18 mouse cellular contexts compared by ENCODE assay signal in the genomic region with DNA sequence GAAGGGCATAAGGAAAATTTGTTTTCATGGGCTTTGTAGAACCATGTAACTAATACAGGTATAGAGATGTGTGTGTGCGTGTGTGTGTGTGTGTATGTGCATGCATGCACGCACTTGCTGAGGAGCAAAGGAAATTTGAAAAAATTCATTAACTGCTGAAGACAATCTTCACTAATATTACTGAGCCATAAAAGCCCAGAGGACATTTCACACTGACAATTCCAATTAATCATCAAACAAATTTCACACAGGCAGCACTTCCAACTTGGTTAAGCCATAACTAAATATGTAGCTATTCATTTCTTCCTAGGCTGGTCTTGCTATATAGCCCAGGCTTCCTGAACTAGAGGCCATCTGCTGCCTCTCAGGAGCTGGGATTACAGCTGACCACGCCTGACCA.
DNase-seq lines count a peak whose midpoint lies in the region; ATAC-seq and TF ChIP-seq lines count a peak whose summit lies in the region.
"Had no signal": no experiment of that assay in that cellular context is flagged by ENCODE, and none has a peak within 500 bp of the region (broad histone marks: within the 10 kb centered on the region; RNA-seq: fewer than 3 reads in every experiment).

No protein-coding gene starts in this region.

- H3K9me3 ChIP-seq in hindbrain, embryonic 14.5 days (ENCODE audit: control insufficient read depth, low read length), result no peaks in the 10 kb centered on the region
- H3K9me3 ChIP-seq in hindbrain, embryonic 12.5 days (replicated peaks), result no peaks in the 10 kb centered on the region
- no peaks in the 10 kb centered on the region for H3K9me3 ChIP-seq in midbrain, postnatal 0 days (ENCODE audit: low read length)
- no peaks in the 10 kb centered on the region for H3K9me3 ChIP-seq in midbrain, embryonic 16.5 days (replicated peaks; ENCODE audit: control insufficient read depth, low read length, poor library complexity, severe bottlenecking)
- H3K9me3 ChIP-seq: forebrain, embryonic 10.5 days; forebrain, embryonic 13.5 days had no signal

- TF ChIP-seq CTCF in kidney, adult 2 months (conservative IDR thresholded peaks at IDR 0.05; ENCODE audit: insufficient read depth, insufficient read length, low read depth, low read length), result no peak
- no peak for TF ChIP-seq CTCF in midbrain, postnatal 0 days (IDR thresholded peaks at IDR 0.05)

- WGBS in hindbrain, embryonic 14.5 days, result 72% methylated on average over 3 of the region's 3 CpGs
- WGBS in hindbrain, embryonic 12.5 days, result 83% methylated on average over 3 of the region's 3 CpGs
- 90% methylated on average over 3 of the region's 3 CpGs for WGBS in kidney, adult 2 months
- 78% methylated on average over 3 of the region's 3 CpGs for WGBS in midbrain, postnatal 0 days
- 85% methylated on average over 3 of the region's 3 CpGs for WGBS in midbrain, embryonic 16.5 days

- H3K27ac ChIP-seq in hindbrain, embryonic 14.5 days, result no peak overlapping the region
- H3K27ac ChIP-seq in hindbrain, embryonic 12.5 days, result no peak overlapping the region
- H3K27ac ChIP-seq in kidney, adult 2 months (ENCODE audit: insufficient read depth, low read depth, low read length), result no peak overlapping the region
- H3K27ac ChIP-seq in midbrain, postnatal 0 days (ENCODE audit: low read depth, low read length), result no peak overlapping the region
- no peak overlapping the region for H3K27ac ChIP-seq in midbrain, embryonic 16.5 days (ENCODE audit: low read length)
- H3K27ac ChIP-seq: forebrain, embryonic 10.5 days; forebrain, embryonic 13.5 days; gastrocnemius, adult 2 months had no signal

- H3K4me3 ChIP-seq in hindbrain, embryonic 14.5 days (replicated peaks; ENCODE audit: low read length), result no peak overlapping the region
- no peak overlapping the region for H3K4me3 ChIP-seq in hindbrain, embryonic 12.5 days
- H3K4me3 ChIP-seq in kidney, adult 2 months (ENCODE audit: insufficient read depth, low read depth, low read length), result no peak overlapping the region
- no peak overlapping the region for H3K4me3 ChIP-seq in midbrain, postnatal 0 days (ENCODE audit: low read depth, low read length)
- H3K4me3 ChIP-seq in midbrain, embryonic 16.5 days (ENCODE audit: low read depth, low read length), result no peak overlapping the region
- H3K4me3 ChIP-seq: forebrain, embryonic 10.5 days; forebrain, embryonic 13.5 days; gastrocnemius, adult 2 months had no signal

- DNase-seq in hindbrain, embryonic 14.5 days (ENCODE audit: low spot score), result peak; percentile 64
- peak; percentile 33 for DNase-seq in kidney, adult 2 months
- DNase-seq in kidney, adult 11 months, result no peak
- peak; percentile 57 for DNase-seq in midbrain, postnatal 0 days (ENCODE audit: low spot score)
- DNase-seq: adrenal gland, adult 8-10 months; adrenal gland, postnatal 25 days; cerebellum, adult 18-20 months; cerebellum, adult 9-10 months; forebrain, postnatal 0 days; gastrocnemius, adult 2 months; gastrocnemius, postnatal 14 days; heart, adult 11 months had no signal

- no peak for TF ChIP-seq POLR2A in kidney, adult 2 months (IDR thresholded peaks at IDR 0.05; ENCODE audit: low read depth, low read length)

- H3K9ac ChIP-seq in hindbrain, embryonic 14.5 days, result no peak overlapping the region
- no peak overlapping the region for H3K9ac ChIP-seq in hindbrain, embryonic 12.5 days
- no peak overlapping the region for H3K9ac ChIP-seq in midbrain, postnatal 0 days (replicated peaks; ENCODE audit: low read length, poor library complexity, severe bottlenecking)
- no peak overlapping the region for H3K9ac ChIP-seq in midbrain, embryonic 16.5 days (ENCODE audit: low read depth, low read length)
- H3K9ac ChIP-seq: forebrain, embryonic 13.5 days; forebrain, postnatal 0 days had no signal

- no peak overlapping the region for H3K4me2 ChIP-seq in hindbrain, embryonic 14.5 days (replicated peaks)
- H3K4me2 ChIP-seq in hindbrain, embryonic 12.5 days (replicated peaks), result no peak overlapping the region
- no peak overlapping the region for H3K4me2 ChIP-seq in midbrain, postnatal 0 days (ENCODE audit: low read depth, low read length, poor library complexity, severe bottlenecking)
- H3K4me2 ChIP-seq in midbrain, embryonic 16.5 days (ENCODE audit: low read length), result no peak overlapping the region
- H3K4me2 ChIP-seq: forebrain, embryonic 13.5 days; heart, embryonic 11.5 days had no signal

- peaks cover 2% of the 10 kb centered on the region; the same call in 1 of the 2 replicates for H3K4me1 ChIP-seq in hindbrain, embryonic 14.5 days (replicated peaks; ENCODE audit: control insufficient read depth, insufficient read depth, low read length)
- H3K4me1 ChIP-seq in hindbrain, embryonic 12.5 days, result peaks cover 1% of the 10 kb centered on the region
- no peaks in the 10 kb centered on the region for H3K4me1 ChIP-seq in kidney, adult 2 months (ENCODE audit: control insufficient read depth, insufficient read depth, low read length)
- H3K4me1 ChIP-seq in midbrain, postnatal 0 days (ENCODE audit: insufficient read depth, low read length), result no peaks in the 10 kb centered on the region
- no peaks in the 10 kb centered on the region; the same call in 1 of the 2 replicates for H3K4me1 ChIP-seq in midbrain, embryonic 16.5 days (ENCODE audit: control insufficient read depth, insufficient read depth, low read length)
- H3K4me1 ChIP-seq: forebrain, embryonic 13.5 days had no signal

- no peaks in the 10 kb centered on the region for H3K27me3 ChIP-seq in hindbrain, embryonic 14.5 days (ENCODE audit: control insufficient read depth, insufficient read depth, low read length)
- no peaks in the 10 kb centered on the region for H3K27me3 ChIP-seq in hindbrain, embryonic 12.5 days
- no peaks in the 10 kb centered on the region for H3K27me3 ChIP-seq in kidney, adult 2 months (replicated peaks; ENCODE audit: control insufficient read depth, insufficient read depth, low read length)
- no peaks in the 10 kb centered on the region for H3K27me3 ChIP-seq in midbrain, postnatal 0 days (ENCODE audit: insufficient read depth, low read length)
- H3K27me3 ChIP-seq in midbrain, embryonic 16.5 days (ENCODE audit: control insufficient read depth, insufficient read depth, low read depth, low read length), result no peaks in the 10 kb centered on the region
- H3K27me3 ChIP-seq: forebrain, embryonic 13.5 days had no signal

- ATAC-seq in hindbrain, embryonic 14.5 days (ENCODE audit: low FRiP score), result no peak
- no peak for ATAC-seq in hindbrain, embryonic 12.5 days (ENCODE audit: low FRiP score)
- ATAC-seq in midbrain, postnatal 0 days (ENCODE audit: low FRiP score), result no peak
- ATAC-seq in midbrain, embryonic 16.5 days, result no peak
- ATAC-seq: activated CD4-positive, CD25-positive, alpha-beta regulatory T cell, adult 4 months; forebrain, embryonic 13.5 days; forebrain, postnatal 0 days had no signal

- H3K36me3 ChIP-seq in hindbrain, embryonic 14.5 days (replicated peaks; ENCODE audit: control insufficient read depth, insufficient read depth), result no peaks in the 10 kb centered on the region
- H3K36me3 ChIP-seq in hindbrain, embryonic 12.5 days, result no peaks in the 10 kb centered on the region
- H3K36me3 ChIP-seq in kidney, adult 2 months (ENCODE audit: control insufficient read depth, insufficient read depth, low read length), result no peaks in the 10 kb centered on the region
- no peaks in the 10 kb centered on the region for H3K36me3 ChIP-seq in midbrain, postnatal 0 days (ENCODE audit: insufficient read depth, low read length)
- no peaks in the 10 kb centered on the region for H3K36me3 ChIP-seq in midbrain, embryonic 16.5 days (ENCODE audit: control insufficient read depth, insufficient read depth, low read length)
- H3K36me3 ChIP-seq: forebrain, embryonic 10.5 days had no signal
